Mouse (Mus musculus) kidney, adult 2 months (tissue): ENCODE data around the gene Klrb1a. TPM values are rescaled to one million over a fixed set of nuclear protein-coding genes. Genes with fewer than 3 reads are reported as not detected.

Source experiments
- DNase-seq: peaks from one replicate; pipeline ENCODE4 v3.0.0; 2021
- H3K27ac ChIP-seq: fragments of 200-500 bp; 2 replicates; pipeline ENCODE4 v1.5.1; 2012; ENCODE audit warnings: low read depth, low read length, control low read depth, inconsistent platforms; ENCODE audit not compliant: insufficient read depth
- H3K27me3 ChIP-seq: fragments of 200-500 bp; replicated peaks from 2 replicates; pipeline ENCODE4 v1.6.1; 2012; ENCODE audit warnings: mild to moderate bottlenecking, moderate library complexity, low read length, inconsistent platforms; ENCODE audit not compliant: control insufficient read depth, insufficient read depth
- H3K36me3 ChIP-seq: fragments of 200-500 bp; 2 replicates; pipeline ENCODE4 v1.6.1; 2012; ENCODE audit warnings: mild to moderate bottlenecking, moderate library complexity, low read length, inconsistent platforms; ENCODE audit not compliant: control insufficient read depth, insufficient read depth
- H3K4me1 ChIP-seq: fragments of 200-500 bp; 2 replicates; pipeline ENCODE4 v1.6.1; 2011; ENCODE audit warnings: low read length; ENCODE audit not compliant: control insufficient read depth, insufficient read depth
- H3K4me3 ChIP-seq: fragments of 200-500 bp; 2 replicates; pipeline ENCODE4 v1.5.1; 2011; ENCODE audit warnings: mild to moderate bottlenecking, low read depth, low read length, control low read depth; ENCODE audit not compliant: insufficient read depth
- CTCF ChIP-seq: fragments of 200-500 bp; conservative IDR thresholded peaks from 2 replicates; pipeline ENCODE4 v1.5.1; 2011; ENCODE audit warnings: low read depth, mild to moderate bottlenecking, control low read depth, low read length, moderate library complexity, mixed read lengths; ENCODE audit not compliant: insufficient read depth, insufficient read length
- POLR2A ChIP-seq: fragments of 200-500 bp; IDR thresholded peaks from one replicate; pipeline ENCODE4 v1.6.1; 2011; ENCODE audit warnings: low read depth, low read length, control low read depth
- WGBS: fragments of 180-500 bp; shearing (Covaris S2); methylation state at CpG from one replicate; pipeline ENCODE4 v1.1.7; 2018; 5-methylcytosine and 5-hydroxymethylcytosine counted together
- polyA plus RNA-seq: library from polyadenylated mRNA; depleted of rRNA; stranded (reverse); fragments of >200 nt; gene quantifications from 2 replicates; pipeline ENCODE4 v1.2.3, GENCODE M21; 2012

The Klrb1a gene
- polyA plus RNA-seq, 1 experiment, result 0.20 TPM

DNA sequence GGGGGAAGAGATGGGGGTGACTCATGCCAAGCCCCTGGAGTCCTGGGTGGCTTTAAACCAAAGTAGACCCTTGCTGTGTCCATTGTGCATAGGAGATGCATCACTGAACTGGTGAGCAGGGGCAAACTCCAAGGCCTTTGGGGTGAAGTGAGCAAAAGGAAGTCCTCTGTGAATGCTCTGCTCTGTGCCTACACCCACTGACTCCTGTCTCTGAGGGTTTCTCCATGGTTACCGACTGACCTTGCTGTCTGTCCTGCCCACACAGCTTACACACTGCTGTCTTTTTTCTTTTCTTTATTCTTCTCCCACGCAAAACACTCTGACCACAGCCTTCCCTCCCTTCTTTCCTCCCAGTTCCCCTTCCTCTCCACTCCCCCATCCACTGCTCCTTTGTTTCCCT lies 600 bp downstream of the Klrb1a start:
- H3K27ac ChIP-seq, result no peak overlapping the region
- H3K36me3 ChIP-seq, result no peaks in the 10 kb centered on the region
- 68% methylated on average over 2 of the region's 2 CpGs for WGBS
- TF ChIP-seq POLR2A (no peak), CTCF (no peak)
- DNase-seq, result no peak
- no peak overlapping the region for H3K4me3 ChIP-seq
- no peaks in the 10 kb centered on the region for H3K4me1 ChIP-seq
- H3K27me3 ChIP-seq, result no peaks in the 10 kb centered on the region

DNA sequence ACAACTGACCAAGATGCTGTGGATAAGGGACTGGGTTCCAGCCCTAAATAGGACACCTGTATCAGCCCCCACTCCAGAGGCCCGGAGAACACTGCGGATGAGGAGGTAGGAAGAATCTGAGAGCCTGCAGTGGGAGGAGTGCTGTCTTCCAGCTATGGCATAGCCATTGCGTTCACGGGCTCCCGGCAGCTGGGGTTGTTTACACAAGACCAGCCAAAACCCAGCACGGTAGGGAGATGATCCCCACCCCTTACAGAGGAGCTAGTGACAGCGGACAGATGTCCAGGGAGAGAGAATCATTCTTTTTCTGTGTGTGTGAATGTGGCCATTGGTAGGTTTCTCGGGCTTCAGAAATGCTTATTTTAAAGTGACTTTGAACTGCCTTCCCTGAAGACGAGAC lies 17.0 kb downstream of the Klrb1a start:
- Histone ChIP-seq H3K4me1 (no peaks in the 10 kb centered on the region), H3K4me3 (no peak overlapping the region), H3K27me3 (no peaks in the 10 kb centered on the region), H3K27ac (no peak overlapping the region), H3K36me3 (no peaks in the 10 kb centered on the region)
- TF ChIP-seq POLR2A, result no peak
- no peak for TF ChIP-seq CTCF
- DNase-seq, result no peak
- 49% methylated on average over 9 of the region's 9 CpGs for WGBS

DNA sequence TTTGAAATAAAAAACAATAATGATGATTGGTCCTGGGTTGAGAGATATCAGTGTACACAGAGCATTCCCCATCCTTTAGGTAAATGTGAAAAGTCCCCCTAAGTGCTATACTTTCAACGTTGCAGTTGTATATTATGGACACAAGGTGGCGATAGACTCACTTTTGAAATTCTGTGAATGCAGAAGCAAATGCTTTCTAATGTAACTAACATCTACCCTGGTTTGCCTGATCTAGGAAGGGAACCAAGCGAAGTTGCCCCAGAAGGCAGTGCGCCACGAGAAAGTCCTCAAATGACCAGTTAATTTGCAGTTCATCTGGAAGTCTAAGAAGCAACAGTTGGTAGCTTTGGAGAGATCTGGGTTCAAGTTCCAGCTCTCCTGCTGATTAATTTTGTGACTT lies 18.8 kb downstream of the Klrb1a start:
- TF ChIP-seq CTCF (peak; percentile 33), POLR2A (no peak)
- Histone ChIP-seq H3K27ac (no peak overlapping the region), H3K27me3 (no peaks in the 10 kb centered on the region), H3K4me3 (no peak overlapping the region), H3K4me1 (no peaks in the 10 kb centered on the region), H3K36me3 (no peaks in the 10 kb centered on the region)
- DNase-seq, result peak; percentile 45
- 26% methylated on average over 5 of the region's 5 CpGs for WGBS

DNA sequence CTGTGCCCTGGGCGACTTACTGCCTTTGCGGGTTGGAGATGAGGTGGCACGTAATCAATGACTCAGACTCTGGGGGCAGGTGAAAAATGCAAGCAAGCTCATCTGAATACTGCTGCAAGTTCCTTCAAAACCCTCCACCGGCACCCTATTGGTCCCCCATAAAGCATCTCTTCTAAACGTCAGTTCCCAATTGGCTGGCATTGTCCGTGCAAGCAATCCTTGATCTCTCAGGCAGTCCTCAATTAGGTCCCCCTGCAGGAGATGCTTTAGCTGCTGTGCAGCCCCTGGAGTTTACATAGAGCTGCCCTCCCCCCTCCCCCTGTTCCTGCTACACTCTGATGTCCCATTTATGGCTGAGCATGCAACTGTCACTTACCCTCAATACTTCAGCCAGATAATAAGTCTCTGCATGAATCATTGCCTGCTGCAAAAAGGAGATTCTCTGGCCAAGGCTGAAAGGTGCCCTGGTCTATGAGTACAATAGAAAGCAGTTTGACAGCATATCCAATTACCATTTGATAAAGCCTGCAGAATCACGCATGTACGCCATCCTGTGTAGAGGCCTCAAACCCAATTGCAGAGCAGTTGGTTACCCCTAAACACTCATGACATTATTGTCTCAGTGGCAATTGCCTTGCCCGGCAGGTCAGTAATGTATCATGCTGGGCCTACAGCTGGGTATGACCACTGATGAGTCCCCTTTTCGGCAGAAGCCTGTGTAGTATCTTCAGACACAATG lies 20.7 kb downstream of the Klrb1a start:
- Histone ChIP-seq H3K4me1 (no peaks in the 10 kb centered on the region), H3K27me3 (no peaks in the 10 kb centered on the region), H3K27ac (no peak overlapping the region), H3K4me3 (no peak overlapping the region), H3K36me3 (no peaks in the 10 kb centered on the region)
- WGBS, result 72% methylated on average over 10 of the region's 10 CpGs
- DNase-seq, result no peak
- TF ChIP-seq POLR2A (no peak), CTCF (no peak)

DNA sequence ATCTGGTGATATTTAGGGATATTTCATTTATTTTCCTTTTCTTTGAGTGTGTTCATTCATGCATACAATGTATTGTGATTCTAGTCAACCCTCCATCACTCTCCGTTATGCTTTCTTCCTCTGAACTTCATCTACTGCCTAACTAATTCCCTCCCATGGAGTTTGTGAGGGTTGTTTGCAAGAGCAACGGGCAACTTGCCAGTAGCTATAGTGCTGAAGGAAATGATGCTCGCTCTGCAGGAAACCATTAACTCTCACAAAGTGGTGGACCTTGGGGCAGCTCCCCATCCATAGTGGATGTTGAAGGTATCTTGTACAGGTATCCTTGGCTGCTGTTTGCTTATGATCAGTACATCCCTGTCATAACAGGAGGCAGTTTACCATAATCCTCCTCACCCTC lies 21.3 kb downstream of the Klrb1a start:
- H3K27ac ChIP-seq, result no peak overlapping the region
- no peaks in the 10 kb centered on the region for H3K27me3 ChIP-seq
- H3K36me3 ChIP-seq, result no peaks in the 10 kb centered on the region
- H3K4me1 ChIP-seq, result no peaks in the 10 kb centered on the region
- WGBS, result 25% methylated on average over 3 of the region's 3 CpGs
- no peak for TF ChIP-seq POLR2A
- TF ChIP-seq CTCF, result no peak
- no peak overlapping the region for H3K4me3 ChIP-seq
- no peak for DNase-seq

DNA sequence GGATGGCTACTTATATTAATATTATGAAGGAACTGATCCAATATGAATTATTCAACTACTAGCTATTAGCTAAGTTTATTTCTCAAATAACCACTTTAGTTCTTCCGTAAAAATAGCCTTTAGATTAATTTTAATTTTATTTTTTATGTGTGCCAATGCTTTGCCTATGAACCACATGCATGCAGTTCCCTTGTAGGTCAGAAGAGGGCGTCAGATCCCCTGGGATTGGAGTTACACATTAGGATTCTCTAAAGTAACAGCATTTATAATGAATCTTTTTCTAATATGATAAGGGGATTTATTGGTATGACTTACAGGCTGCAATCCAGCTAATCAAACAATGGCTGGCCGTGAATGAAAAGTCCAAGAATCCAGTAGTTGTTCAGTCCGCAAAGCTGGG lies 23.8 kb downstream of the Klrb1a start:
- DNase-seq, result peak; percentile 8
- no peaks in the 10 kb centered on the region for H3K27me3 ChIP-seq
- 55% methylated on average over 4 of the region's 4 CpGs for WGBS

DNA sequence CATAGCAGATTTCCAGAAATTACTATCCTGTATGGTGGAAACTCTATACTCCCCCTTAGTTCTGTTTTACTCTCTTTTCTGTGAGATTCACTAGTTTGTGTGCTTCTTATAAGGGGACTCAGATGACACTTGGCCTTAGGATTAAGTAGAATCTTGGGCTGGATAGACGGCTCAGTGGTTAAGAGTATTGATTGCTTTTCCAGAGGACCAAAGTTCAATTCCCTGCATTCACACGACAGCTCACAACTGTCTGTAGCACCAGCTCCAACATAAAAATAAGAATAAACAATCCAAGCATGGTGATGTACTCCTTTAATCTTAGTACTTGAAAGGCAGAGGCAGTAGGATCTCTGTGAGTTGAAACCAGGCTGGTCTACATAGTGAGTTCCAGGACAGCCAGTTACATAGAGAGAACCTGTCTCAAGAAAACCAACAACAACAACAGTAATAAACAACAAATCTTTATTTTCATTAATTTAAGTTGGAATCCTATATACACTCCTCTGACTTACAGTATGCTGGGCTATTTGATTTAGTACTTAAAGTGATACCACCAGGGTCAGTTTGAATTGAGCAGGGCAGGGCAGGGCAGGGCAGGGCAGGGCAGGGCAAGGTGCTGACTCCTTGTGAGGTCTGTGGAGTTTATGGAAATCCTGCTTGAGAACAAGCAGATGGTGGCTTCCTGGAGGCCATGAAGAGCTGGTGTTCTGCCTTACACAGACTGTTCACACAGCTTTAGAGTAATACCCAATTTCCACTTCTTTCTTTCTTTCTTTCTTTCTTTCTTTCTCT lies 24.9 kb downstream of the Klrb1a start:
- DNase-seq, result no peak
- WGBS, result 77% methylated on average over 2 of the region's 2 CpGs
- Histone ChIP-seq H3K4me1 (no peaks in the 10 kb centered on the region), H3K4me3 (no peak overlapping the region), H3K27ac (no peak overlapping the region), H3K27me3 (no peaks in the 10 kb centered on the region), H3K36me3 (no peaks in the 10 kb centered on the region)
- TF ChIP-seq POLR2A, result no peak
- TF ChIP-seq CTCF, result no peak

More for the DNA sequence above, 23.8 kb downstream of the Klrb1a start:
- H3K4me1 ChIP-seq, result no peaks in the 10 kb centered on the region
- H3K27ac ChIP-seq, result no peak overlapping the region
- no peak overlapping the region for H3K4me3 ChIP-seq
- TF ChIP-seq POLR2A (no peak), CTCF (peak; percentile 40; the same call in 1 of the 2 replicates)
- H3K36me3 ChIP-seq, result no peaks in the 10 kb centered on the region
